In the genomic region with DNA sequence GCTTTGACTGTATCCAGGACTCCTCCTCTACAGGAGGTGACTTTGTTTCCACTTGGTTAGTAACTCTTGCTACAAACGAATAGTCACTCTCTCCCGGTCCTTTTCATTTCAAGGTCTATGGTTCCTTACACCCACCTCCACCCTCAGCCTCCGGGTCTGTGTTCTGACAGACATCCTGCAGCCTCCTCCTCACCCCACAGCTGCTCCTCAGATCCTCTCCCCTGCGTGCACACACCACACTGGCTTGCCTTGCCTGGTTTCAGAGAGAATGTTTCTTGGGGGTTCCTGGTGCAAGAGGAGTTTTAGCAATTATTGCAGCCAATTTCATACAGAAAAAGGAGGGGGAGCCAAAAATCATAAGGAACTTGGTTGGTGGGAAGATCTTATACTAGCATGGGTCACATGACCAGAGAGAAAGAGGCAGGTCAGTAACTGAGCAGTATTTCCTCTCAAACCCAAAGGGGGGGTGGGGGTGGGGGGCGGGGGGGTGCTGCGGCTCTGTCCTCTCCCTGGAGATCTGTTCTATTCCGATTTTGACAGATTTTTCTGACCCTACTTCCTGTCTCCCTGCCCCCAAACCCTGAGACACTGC, we compare ENCODE assay signal across 1 mouse cellular context.
TF ChIP-seq lines count a peak whose summit lies in the region.

No protein-coding gene starts in this region.

TF ChIP-seq in CH12.LX, 34 proteins besides CTCF, POLR2A, EP300 and RAD21:
- TF ChIP-seq USF1 (IDR thresholded peaks at IDR 0.05; ENCODE audit: low read depth, low read length) (peak; percentile 15; the same call in 1 of the 2 replicates), ETS1 (conservative IDR thresholded peaks at IDR 0.05; ENCODE audit: low read depth, low read length) (no peak)
